Mouse (Mus musculus): ENCODE measurements at regions not wholly inside any gene's neighbourhood (a gene's known extent, or its start where the extent isn't known, plus 50 kb on each side); places are given as distances from the start of the nearest gene placed in this dataset.

GRCm38 (mm10) chr19:26545671-26546070, 59.2 kb upstream of the Smarca2 start:
- no peak overlapping the region for H3K27ac ChIP-seq (replicated peaks)
- H3K4me2 ChIP-seq, result no peak overlapping the region
- no peaks in the 10 kb centered on the region for H3K36me3 ChIP-seq
- H3K4me3 ChIP-seq, result no peak overlapping the region
- no peak overlapping the region for H3K9ac ChIP-seq
- no peak for ATAC-seq (ENCODE audit: low FRiP score, low read depth)
- H3K27me3 ChIP-seq, result no peaks in the 10 kb centered on the region
- WGBS, result 42% methylated on average over 3 of the region's 3 CpGs
- no peaks in the 10 kb centered on the region for H3K9me3 ChIP-seq
- 0 out of 2 replicates have a peak, but pooled peaks cover 2% of the 10 kb centered on the region for H3K4me1 ChIP-seq (replicated peaks)

GRCm38 (mm10) chr19:26547522-26547921, 57.3 kb upstream of the Smarca2 start:
- WGBS, result 83% methylated on average over 6 of the region's 6 CpGs
- no peak overlapping the region for H3K9ac ChIP-seq
- no peak overlapping the region for H3K27ac ChIP-seq (replicated peaks)
- H3K4me2 ChIP-seq, result no peak overlapping the region
- H3K4me1 ChIP-seq (replicated peaks), result 0 out of 2 replicates have a peak, but pooled peaks cover 2% of the 10 kb centered on the region
- H3K36me3 ChIP-seq, result no peaks in the 10 kb centered on the region
- H3K27me3 ChIP-seq, result no peaks in the 10 kb centered on the region
- ATAC-seq (ENCODE audit: low FRiP score, low read depth), result no peak
- no peaks in the 10 kb centered on the region for H3K9me3 ChIP-seq
- H3K4me3 ChIP-seq, result no peak overlapping the region

DNA sequence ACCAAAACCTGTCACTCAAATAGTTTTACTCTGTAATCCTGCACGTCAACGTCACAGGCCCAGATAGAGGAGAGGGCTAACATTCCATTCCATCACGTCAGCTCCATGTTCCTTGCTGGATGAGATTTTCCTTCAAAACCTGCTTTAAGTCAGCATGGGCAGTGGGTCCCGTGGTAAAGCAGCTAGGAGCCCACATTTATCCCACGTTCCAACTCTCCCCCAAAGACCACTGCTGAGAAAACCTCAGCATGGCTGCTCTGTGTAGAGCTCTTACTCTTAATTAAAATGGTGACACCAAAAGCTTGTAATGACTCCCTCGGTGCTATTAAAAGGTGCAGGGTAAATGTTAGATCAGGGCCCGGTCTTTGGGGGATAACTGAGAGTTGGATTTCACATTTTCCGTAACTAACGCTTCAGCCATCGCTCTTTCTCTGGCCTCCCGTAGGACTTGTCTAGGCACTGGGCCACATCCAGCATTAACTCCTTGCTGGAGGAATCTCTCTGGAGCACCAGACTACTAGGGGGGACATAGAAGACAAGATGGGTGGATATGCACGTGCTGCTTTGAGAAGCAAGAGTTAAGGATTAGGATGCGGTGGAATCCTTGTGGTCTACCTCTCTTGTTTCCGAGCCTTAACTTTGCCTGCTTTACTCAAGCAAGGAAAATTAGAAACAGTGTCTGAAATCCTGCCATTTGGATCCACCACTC, 56.1 kb upstream of the Smarca2 start:
- Histone ChIP-seq H3K36me3 (no peaks in the 10 kb centered on the region), H3K27me3 (no peaks in the 10 kb centered on the region), H3K4me1 (replicated peaks) (0 out of 2 replicates have a peak, but pooled peaks cover 2% of the 10 kb centered on the region), H3K4me2 (no peak overlapping the region), H3K9ac (no peak overlapping the region), H3K4me3 (no peak overlapping the region), H3K27ac (replicated peaks) (no peak overlapping the region), H3K9me3 (no peaks in the 10 kb centered on the region)
- ATAC-seq (ENCODE audit: low FRiP score, low read depth), result no peak
- 70% methylated on average over 14 of the region's 14 CpGs for WGBS

DNA sequence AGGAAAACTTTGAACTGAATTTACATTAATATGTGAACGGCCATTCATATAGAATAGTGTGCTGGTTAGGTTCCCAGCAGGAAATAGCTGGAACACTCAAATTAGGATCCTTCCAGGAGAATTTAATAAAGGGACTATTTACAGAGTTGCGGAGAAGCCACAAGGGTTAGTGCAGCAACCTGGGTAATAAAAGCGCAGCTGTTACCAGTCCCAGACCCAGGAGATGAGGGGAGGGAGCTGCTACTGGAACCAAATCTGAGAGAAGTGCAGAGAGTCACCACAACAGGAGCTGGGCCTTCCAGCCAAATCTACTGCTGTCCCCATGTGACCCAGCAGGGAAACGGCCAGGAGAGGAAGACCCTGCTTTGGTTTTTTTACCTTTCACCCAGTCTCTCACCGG, 54.6 kb upstream of the Smarca2 start:
- 0 out of 2 replicates have a peak, but pooled peaks cover 2% of the 10 kb centered on the region for H3K4me1 ChIP-seq (replicated peaks)
- H3K27me3 ChIP-seq, result no peaks in the 10 kb centered on the region
- no peak overlapping the region for H3K27ac ChIP-seq (replicated peaks)
- H3K36me3 ChIP-seq, result no peaks in the 10 kb centered on the region
- 47% methylated on average over 5 of the region's 5 CpGs for WGBS
- H3K4me2 ChIP-seq, result no peak overlapping the region
- no peak overlapping the region for H3K9ac ChIP-seq
- H3K4me3 ChIP-seq, result no peak overlapping the region
- no peak for ATAC-seq (ENCODE audit: low FRiP score, low read depth)
- H3K9me3 ChIP-seq, result no peaks in the 10 kb centered on the region
